In genomic region chr13:81791861-81792260, GRCm38 (mm10) we compare ENCODE assay signal across 10 mouse cellular contexts.
"Had no signal": no experiment of that assay in that cellular context is flagged by ENCODE, and none has a peak within 500 bp of the region (broad histone marks: within the 10 kb centered on the region; RNA-seq: fewer than 3 reads in every experiment).

No protein-coding gene starts in this region.

- H3K4me3 ChIP-seq: layer of hippocampus, adult 2 months; liver, embryonic 15.5 days; lung, embryonic 15.5 days; neural tube, embryonic 13.5 days had no signal

- H3K4me1 ChIP-seq: liver, embryonic 15.5 days; lung, embryonic 15.5 days had no signal

- DNase-seq: kidney, postnatal 10 days; kidney, postnatal 4 days; midbrain, embryonic 14.5 days; right cerebral cortex, adult 18-20 months; right cerebral cortex, postnatal 25 days; thymus, postnatal 14 days had no signal
